Mouse (Mus musculus) CH12.LX (cell line): ENCODE measurements around the gene Syn3.

ENCODE experiments used
- CTCF ChIP-seq, 2 experiments: IDR thresholded peaks in 1 of 2; conservative IDR thresholded peaks in 1 of 2; 2 replicates each; pipeline ENCODE4 v1.5.1; 2011 to 2012; ENCODE audit warnings: low read depth in 2 of 2, low read length in 2 of 2, improper control_type of control experiment in 1 of 2, inconsistent platforms in 1 of 2, mild to moderate bottlenecking in 1 of 2, moderate library complexity in 1 of 2
- EP300 ChIP-seq: IDR thresholded peaks from 2 replicates; pipeline ENCODE4 v1.6.1; 2011; ENCODE audit warnings: low read length, improper control_type of control experiment
- MAFK ChIP-seq: IDR thresholded peaks from 2 replicates; pipeline ENCODE4 v1.6.1; 2011; ENCODE audit warnings: low read length, improper control_type of control experiment; ENCODE audit not compliant: insufficient replicate concordance
- POLR2AphosphoS2 ChIP-seq: IDR thresholded peaks from 2 replicates; pipeline ENCODE4 v1.6.1; 2011; ENCODE audit warnings: low read depth, low read length, improper control_type of control experiment
- RCOR1 ChIP-seq: conservative IDR thresholded peaks from 2 replicates; pipeline ENCODE4 v1.6.1; 2012; ENCODE audit warnings: low read depth, mild to moderate bottlenecking, inconsistent platforms, low read length, improper control_type of control experiment

- TF ChIP-seq MAFK (no peak), CTCF (conservative IDR thresholded peaks at IDR 0.05 in 1 of 2, IDR thresholded peaks at IDR 0.05 in 1 of 2; ENCODE audit: low read depth in 2 of 2, low read length in 2 of 2) (no peak), RCOR1 (no peak), EP300 (no peak), POLR2AphosphoS2 (no peak)
Measured at GRCm38 (mm10) chr10:86298326-86298725, 200.4 kb downstream of the Syn3 start.
